Mouse (Mus musculus) hindbrain, embryonic 12.5 days (tissue): ENCODE measurements around the gene Zc3h14. TPM values are rescaled to one million over a fixed set of nuclear protein-coding genes. Genes with fewer than 3 reads are reported as not detected.
A peak's percentile ranks its signal among the peaks of the same experiment; 100 is the strongest.

ENCODE experiments used
- ATAC-seq: fragments of 200-750 bp; cut with Nextera tagmentation; 2 replicates; pipeline ENCODE4 v1.8.0; 2017; ENCODE audit warnings: moderate TSS enrichment; ENCODE audit not compliant: low FRiP score
- H3K27ac ChIP-seq: fragments of 300-500 bp; sonication (generic); 2 replicates; pipeline ENCODE4 v1.5.1; 2016; ENCODE audit warnings: mild to moderate bottlenecking
- H3K27me3 ChIP-seq: fragments of 300-500 bp; sonication (generic); 2 replicates; pipeline ENCODE4 v1.6.1; 2016; ENCODE audit warnings: mild to moderate bottlenecking
- H3K36me3 ChIP-seq: fragments of 300-500 bp; sonication (generic); 2 replicates; pipeline ENCODE4 v1.6.1; 2016; ENCODE audit warnings: mild to moderate bottlenecking
- H3K4me1 ChIP-seq: fragments of 300-500 bp; sonication (generic); 2 replicates; pipeline ENCODE4 v1.6.1; 2016
- H3K4me2 ChIP-seq: fragments of 300-500 bp; sonication (generic); replicated peaks from 2 replicates; pipeline ENCODE4 v1.6.1; 2016; ENCODE audit warnings: mild to moderate bottlenecking
- H3K4me3 ChIP-seq: fragments of 300-500 bp; sonication (generic); 2 replicates; pipeline ENCODE4 v1.5.1; 2016; ENCODE audit warnings: mild to moderate bottlenecking
- H3K9ac ChIP-seq: fragments of 300-500 bp; sonication (generic); 2 replicates; pipeline ENCODE4 v1.6.1; 2016; ENCODE audit warnings: mild to moderate bottlenecking, moderate library complexity
- H3K9me3 ChIP-seq: fragments of 300-500 bp; sonication (generic); replicated peaks from 2 replicates; pipeline ENCODE4 v1.6.1; 2016; ENCODE audit warnings: mild to moderate bottlenecking
- WGBS: fragments of 180-500 bp; shearing (Covaris S2); methylation state at CpG from one replicate; pipeline ENCODE4 v1.1.7; 2016; 5-methylcytosine and 5-hydroxymethylcytosine counted together
- polyA plus RNA-seq: library from polyadenylated mRNA; unstranded; fragments of >200 nt; fragmentation: Nextera tagmentation; extraction: Ambion mirVana; gene quantifications from 2 replicates; pipeline ENCODE4 v1.2.1, GENCODE M21; 2016

The Zc3h14 gene
- polyA plus RNA-seq, 1 experiment from 2014 or later = 151 TPM

DNA sequence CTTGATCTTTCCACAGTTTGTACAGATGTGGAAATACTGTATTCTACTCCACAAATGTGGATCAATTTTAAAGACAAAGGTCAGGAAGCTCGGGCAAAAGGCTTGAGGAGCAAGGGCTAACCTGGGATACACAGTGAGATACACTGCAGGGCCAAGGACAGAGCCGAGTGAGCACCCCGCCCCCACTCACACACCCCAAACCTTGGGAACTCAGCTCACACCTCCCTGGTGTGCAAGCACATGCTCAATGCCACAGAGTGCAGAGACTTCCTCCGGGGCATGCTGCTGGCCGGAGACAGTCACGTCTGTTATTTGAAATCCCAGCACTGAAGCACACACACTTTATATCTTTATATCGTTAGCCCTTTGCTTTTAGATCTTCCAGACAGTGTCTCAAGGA, 20.7 kb upstream of the Zc3h14 start:
- no peaks in the 10 kb centered on the region for H3K36me3 ChIP-seq
- no peak overlapping the region for H3K9ac ChIP-seq
- no peak overlapping the region for H3K4me2 ChIP-seq
- ATAC-seq = no peak
- no peaks in the 10 kb centered on the region for H3K9me3 ChIP-seq
- peaks cover under 1% of the 10 kb centered on the region; the same call in 1 of the 2 replicates for H3K4me1 ChIP-seq
- H3K27ac ChIP-seq = no peak overlapping the region
- H3K27me3 ChIP-seq = no peaks in the 10 kb centered on the region
- H3K4me3 ChIP-seq = no peak overlapping the region
- WGBS = 85% methylated on average over 7 of the region's 7 CpGs

GRCm38 (mm10) chr12:98727186-98727585, 19.6 kb upstream of the Zc3h14 start:
- Histone ChIP-seq H3K27ac (no peak overlapping the region), H3K36me3 (no peaks in the 10 kb centered on the region), H3K4me1 (0 out of 2 replicates have a peak, but pooled peaks cover under 1% of the 10 kb centered on the region), H3K27me3 (no peaks in the 10 kb centered on the region), H3K4me3 (no peak overlapping the region), H3K4me2 (no peak overlapping the region), H3K9me3 (no peaks in the 10 kb centered on the region), H3K9ac (no peak overlapping the region)
- 85% methylated on average over 7 of the region's 7 CpGs for WGBS
- no peak for ATAC-seq

DNA sequence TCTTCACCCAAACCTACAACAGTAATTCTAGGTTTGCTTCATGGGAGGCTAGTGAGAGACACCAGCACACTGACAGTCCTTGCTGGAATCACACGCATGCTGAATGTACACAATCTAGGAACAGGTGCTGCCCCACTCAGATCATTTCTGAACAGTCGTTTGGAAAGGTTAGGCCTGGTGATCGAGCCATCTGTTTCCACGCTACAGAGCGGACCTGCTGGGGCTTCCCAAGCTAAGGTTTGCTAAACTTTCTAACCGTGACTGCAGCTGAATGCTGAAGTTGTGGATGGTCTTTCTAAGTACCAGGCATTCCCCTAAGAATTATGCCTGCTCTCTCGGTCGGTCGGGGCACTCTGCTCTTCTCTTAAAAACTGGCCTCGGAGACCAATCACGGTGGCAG, 16.1 kb upstream of the Zc3h14 start:
- Histone ChIP-seq H3K4me2 (no peak overlapping the region), H3K4me1 (peaks cover 18% of the 10 kb centered on the region), H3K27me3 (no peaks in the 10 kb centered on the region), H3K9me3 (no peaks in the 10 kb centered on the region), H3K4me3 (no peak overlapping the region), H3K36me3 (no peaks in the 10 kb centered on the region), H3K9ac (no peak overlapping the region), H3K27ac (no peak overlapping the region)
- ATAC-seq = no peak
- WGBS = 87% methylated on average over 11 of the region's 11 CpGs

DNA sequence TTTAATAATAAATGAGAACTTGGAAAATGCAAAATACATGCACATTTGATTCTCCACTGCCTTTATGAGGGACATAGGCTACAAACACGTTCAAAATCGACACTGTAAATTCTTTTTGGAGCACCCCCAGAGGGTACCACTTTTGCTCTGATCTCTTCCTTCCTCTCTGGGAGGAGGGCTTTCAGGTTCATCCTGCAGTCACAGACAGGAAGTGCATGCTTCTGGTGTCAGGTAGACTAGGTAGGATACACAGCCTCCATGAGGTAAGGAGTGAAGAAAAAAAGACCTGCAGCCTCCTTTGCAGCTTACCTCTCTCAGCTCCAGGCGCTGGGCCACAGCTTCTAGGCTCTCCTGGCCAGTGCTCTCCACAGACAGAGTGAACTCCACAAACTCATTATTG, 13.6 kb upstream of the Zc3h14 start:
- WGBS = 72% methylated on average over 3 of the region's 3 CpGs
- Histone ChIP-seq H3K9ac (0 out of 2 replicates have a peak overlapping the region, but pooled peaks have one; percentile 63), H3K4me1 (peaks cover 18% of the 10 kb centered on the region), H3K4me3 (peak overlapping the region; percentile 49), H3K4me2 (peak overlapping the region; percentile 78), H3K36me3 (no peaks in the 10 kb centered on the region), H3K9me3 (no peaks in the 10 kb centered on the region), H3K27ac (no peak overlapping the region), H3K27me3 (peaks cover 10% of the 10 kb centered on the region)
- ATAC-seq = no peak

DNA sequence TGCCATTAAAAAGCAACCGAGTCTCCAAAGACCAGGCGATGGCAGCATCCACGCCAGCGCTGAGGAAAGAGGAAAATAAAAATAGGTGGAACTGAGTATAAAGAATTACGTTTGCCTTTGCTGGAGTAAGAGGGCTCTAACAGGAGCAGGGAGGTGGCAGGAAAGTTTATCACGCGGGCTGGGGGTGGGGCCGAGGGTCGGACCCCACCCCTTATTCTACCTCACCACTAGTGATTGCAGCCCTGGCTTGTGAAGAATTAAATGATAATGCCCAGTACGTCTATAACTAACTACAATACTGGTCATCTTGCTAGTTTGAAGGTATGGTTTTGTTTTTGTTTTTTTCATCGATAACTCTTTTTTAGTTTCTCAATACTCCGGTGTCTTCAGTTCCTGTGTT, 13.0 kb upstream of the Zc3h14 start:
- no peak for ATAC-seq
- H3K27me3 ChIP-seq = peaks cover 16% of the 10 kb centered on the region

DNA sequence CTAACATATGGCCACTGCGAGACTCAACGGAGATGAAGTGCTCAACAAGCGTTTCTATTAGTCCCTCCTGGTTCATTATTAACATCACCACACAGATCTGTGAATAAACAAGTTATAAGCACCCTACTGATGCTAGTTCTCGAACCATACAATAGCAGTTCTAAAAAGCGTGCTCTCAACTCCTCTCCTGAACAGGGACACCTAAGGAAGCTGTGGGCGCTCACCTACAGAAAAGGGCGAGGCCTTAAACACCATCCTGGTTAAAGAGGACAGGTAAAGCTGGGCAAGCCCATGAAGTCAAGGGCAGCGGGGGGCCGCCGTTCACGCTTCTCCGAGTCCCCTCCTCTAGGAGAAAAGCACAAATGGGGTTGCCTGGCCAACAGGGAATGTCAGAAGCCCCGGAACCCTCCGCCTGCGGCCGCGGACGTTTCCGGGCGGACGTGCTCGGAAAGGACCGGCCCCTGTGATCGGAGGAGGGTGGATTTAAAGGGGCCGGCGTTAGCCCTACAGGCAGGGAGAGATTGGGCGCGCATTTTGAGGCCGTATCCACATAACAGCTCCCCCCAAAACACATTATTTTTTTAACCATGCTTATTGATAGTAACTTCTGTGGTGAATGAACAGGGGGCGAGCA, 12.4 kb upstream of the Zc3h14 start:
- peak overlapping the region; percentile 58 for H3K27ac ChIP-seq
- peak overlapping the region; percentile 63 for H3K9ac ChIP-seq
- ATAC-seq = peak; percentile 87
- no peaks in the 10 kb centered on the region for H3K9me3 ChIP-seq
- H3K4me2 ChIP-seq = peak overlapping the region; percentile 78
- H3K36me3 ChIP-seq = no peaks in the 10 kb centered on the region
- peak overlapping the region; percentile 49 for H3K4me3 ChIP-seq
- 1% methylated on average over 30 of the region's 30 CpGs for WGBS
- peaks cover 22% of the 10 kb centered on the region for H3K27me3 ChIP-seq
- H3K4me1 ChIP-seq = peaks cover 18% of the 10 kb centered on the region

More for the DNA sequence above, 13.0 kb upstream of the Zc3h14 start:
- Histone ChIP-seq H3K4me3 (peak overlapping the region; percentile 49), H3K4me1 (peaks cover 18% of the 10 kb centered on the region), H3K36me3 (no peaks in the 10 kb centered on the region), H3K9me3 (no peaks in the 10 kb centered on the region), H3K4me2 (peak overlapping the region; percentile 78), H3K27ac (no peak overlapping the region), H3K9ac (peak overlapping the region; percentile 63)
- WGBS = 12% methylated on average over 12 of the region's 12 CpGs

DNA sequence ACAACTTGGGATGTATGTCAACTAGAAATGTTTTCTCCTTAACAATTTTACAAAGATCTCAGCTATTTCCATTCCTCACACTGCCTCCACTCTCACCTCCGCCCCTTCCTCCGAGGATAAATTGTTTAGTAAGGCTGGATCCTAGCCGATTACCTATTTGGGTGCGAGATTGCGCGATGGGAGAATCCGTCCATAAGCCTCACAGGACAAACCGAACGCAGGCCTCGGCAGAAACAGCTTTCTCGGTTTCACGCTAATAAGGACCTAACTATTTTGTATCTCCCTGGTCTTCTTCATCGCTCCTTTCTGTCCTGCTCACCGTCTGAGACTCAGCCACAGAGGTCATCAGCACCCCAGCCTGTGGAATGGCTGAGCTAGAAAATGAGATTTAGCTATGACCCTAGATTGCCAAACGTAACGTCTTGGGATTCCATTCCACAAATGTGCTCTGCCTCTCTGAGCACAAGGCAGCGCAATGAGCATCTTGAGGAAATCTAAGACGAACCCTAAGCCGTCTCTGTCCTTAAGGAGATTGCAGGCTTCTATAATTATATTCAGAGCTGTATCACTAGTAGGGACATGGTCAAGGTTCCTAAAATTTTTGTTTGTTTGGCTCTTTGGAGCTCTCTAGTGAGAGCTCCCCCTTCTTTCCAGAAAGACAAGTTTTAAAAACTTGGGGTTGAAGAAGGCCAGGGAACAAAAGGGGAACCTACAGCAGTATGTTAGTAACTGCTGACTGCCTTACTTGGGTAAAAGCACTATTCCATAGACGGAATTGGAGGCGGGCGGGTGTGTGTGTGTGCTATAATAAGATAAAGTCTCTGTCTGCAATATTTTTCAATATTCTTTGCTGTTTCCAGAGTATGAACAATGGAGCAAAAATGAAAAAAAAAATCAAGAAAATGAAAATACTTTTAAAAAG, 11.6 kb upstream of the Zc3h14 start:
- 0 out of 2 replicates have a peak overlapping the region, but pooled peaks have one; percentile 58 for H3K27ac ChIP-seq
- peak overlapping the region; percentile 63 for H3K9ac ChIP-seq
- H3K36me3 ChIP-seq = no peaks in the 10 kb centered on the region
- ATAC-seq = peak; percentile 29
- peak overlapping the region; percentile 49 for H3K4me3 ChIP-seq
- H3K4me1 ChIP-seq = peaks cover 18% of the 10 kb centered on the region
- peak overlapping the region; percentile 78 for H3K4me2 ChIP-seq
- H3K27me3 ChIP-seq = peaks cover 23% of the 10 kb centered on the region
- WGBS = 11% methylated on average over 22 of the region's 22 CpGs
- no peaks in the 10 kb centered on the region for H3K9me3 ChIP-seq

GRCm38 (mm10) chr12:98736951-98737800, 9.6 kb upstream of the Zc3h14 start, which contains the start of gene Ptpn21:
Gene Ptpn21, minus strand, starts transcription at chr12:98737405.
- Histone ChIP-seq H3K4me1 (peaks cover 17% of the 10 kb centered on the region), H3K36me3 (no peaks in the 10 kb centered on the region), H3K4me2 (peak within 1 kb of the TSS; percentile 98), H3K27ac (peak within 1 kb of the TSS; percentile 40), H3K9ac (peak within 1 kb of the TSS; percentile 79), H3K27me3 (peaks cover 23% of the 10 kb centered on the region), H3K4me3 (peak within 1 kb of the TSS; percentile 81), H3K9me3 (no peaks in the 10 kb centered on the region)
- WGBS = under 1% methylated on average over 74 of the region's 75 CpGs
- peak; percentile 47 for ATAC-seq

DNA sequence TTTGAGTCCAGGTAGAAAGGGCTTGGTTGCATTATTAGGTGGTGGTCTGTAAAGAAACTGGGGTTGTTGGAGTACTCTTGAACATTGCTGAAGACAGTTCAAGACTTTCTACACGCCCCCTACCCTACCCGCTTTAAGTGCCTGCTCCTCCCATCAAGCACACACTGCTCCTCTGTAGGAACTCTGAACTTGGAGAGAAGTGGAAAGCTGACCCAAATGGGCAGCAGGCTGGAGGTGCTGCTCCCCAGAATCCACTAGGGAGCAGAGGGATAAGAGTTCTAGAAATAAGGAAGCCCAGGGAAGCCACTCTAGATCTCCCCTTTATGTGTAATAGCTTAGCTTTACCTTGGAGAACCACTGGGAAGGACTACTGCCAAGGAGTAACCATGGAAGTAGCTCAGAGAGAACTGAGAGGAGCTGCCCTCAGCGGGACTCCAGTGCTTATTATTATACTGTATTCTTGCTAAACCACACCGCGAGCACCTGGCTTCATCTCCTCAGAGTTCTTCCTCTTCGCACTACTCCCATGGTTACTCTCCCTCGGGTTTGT, 8.9 kb upstream of the Zc3h14 start:
- H3K27me3 ChIP-seq = peaks cover 23% of the 10 kb centered on the region
- H3K4me2 ChIP-seq = peak overlapping the region; percentile 98
- H3K4me3 ChIP-seq = peak overlapping the region; percentile 81
- no peaks in the 10 kb centered on the region for H3K9me3 ChIP-seq
- no peak for ATAC-seq
- H3K9ac ChIP-seq = peak overlapping the region; percentile 79; the same call in 1 of the 2 replicates
- H3K4me1 ChIP-seq = peaks cover 16% of the 10 kb centered on the region
- H3K27ac ChIP-seq = no peak overlapping the region
- H3K36me3 ChIP-seq = no peaks in the 10 kb centered on the region
- 9% methylated on average over 7 of the region's 7 CpGs for WGBS

- H3K4me2 ChIP-seq = no peak overlapping the region
- H3K27ac ChIP-seq = 0 out of 2 replicates have a peak overlapping the region, but pooled peaks have one; percentile 5
- ATAC-seq = peak; percentile 65
- peaks cover 23% of the 10 kb centered on the region for H3K27me3 ChIP-seq
- no peaks in the 10 kb centered on the region for H3K9me3 ChIP-seq
- no peaks in the 10 kb centered on the region for H3K36me3 ChIP-seq
- no peaks in the 10 kb centered on the region for H3K4me1 ChIP-seq
- H3K4me3 ChIP-seq = no peak overlapping the region
- 64% methylated on average over 3 of the region's 3 CpGs for WGBS
- H3K9ac ChIP-seq = no peak overlapping the region
Observed at GRCm38 (mm10) chr12:98741011-98741501, 5.7 kb upstream of the Zc3h14 start.

GRCm38 (mm10) chr12:98745626-98746025, 1.1 kb upstream of the Zc3h14 start:
- Histone ChIP-seq H3K9ac (no peak overlapping the region), H3K4me3 (no peak overlapping the region), H3K9me3 (no peaks in the 10 kb centered on the region), H3K4me2 (no peak overlapping the region), H3K27ac (no peak overlapping the region), H3K27me3 (no peaks in the 10 kb centered on the region; the same call in 1 of the 2 replicates), H3K36me3 (0 out of 2 replicates have a peak, but pooled peaks cover under 1% of the 10 kb centered on the region), H3K4me1 (peaks cover 22% of the 10 kb centered on the region)
- ATAC-seq = no peak
- WGBS = 68% methylated on average over 4 of the region's 4 CpGs
